Mouse (Mus musculus) natural killer cell, adult 2 months (primary cell): ENCODE measurements at regions not wholly inside any gene's neighbourhood (a gene's known extent, or its start where the extent isn't known, plus 50 kb on each side); places are given as distances from the start of the nearest gene placed in this dataset.
"Not testable (repeated sequence)": the region's sequence is repeated elsewhere in the genome, so short reads cannot be mapped to it uniquely, and the experiment has no call there.

Experiments used
- DNase-seq, 2 experiments: peaks; one replicate each; pipeline ENCODE4 v3.0.0; 2022; ENCODE audit warnings: low spot score in 2 of 2

GRCm38 (mm10) chr12:18606126-18606525 is 91.8 kb downstream of the 5730507C01Rik start:
- DNase-seq: not testable (repeated sequence)

GRCm38 (mm10) chr12:18609835-18610234 is 95.5 kb downstream of the 5730507C01Rik start:
- peak; percentile 11 to 43 for DNase-seq

- not testable (repeated sequence) for DNase-seq
These were observed 96.3 kb downstream of the 5730507C01Rik start for GRCm38 (mm10) chr12:18610581-18610980.
